Mouse (Mus musculus) embryonic facial prominence, embryonic 14.5 days (tissue): ENCODE measurements around the gene Kctd11. TPM values are rescaled to one million over a fixed set of nuclear protein-coding genes. Genes with fewer than 3 reads are reported as not detected.

Experiments used
- ATAC-seq: fragments of 200-750 bp; cut with Nextera tagmentation; 2 replicates; pipeline ENCODE4 v1.8.0; 2017; ENCODE audit warnings: low read depth, moderate number of reproducible peaks, moderate TSS enrichment
- DNase-seq: peaks from one replicate; pipeline ENCODE4 v3.0.0-alpha.2; 2015; ENCODE audit warnings: low spot score
- H3K27ac ChIP-seq: fragments of 300-500 bp; sonication (generic); replicated peaks from 2 replicates; pipeline ENCODE4 v1.5.1; 2014; ENCODE audit warnings: low read depth, mild to moderate bottlenecking, low read length, moderate library complexity
- H3K27me3 ChIP-seq: fragments of 300-500 bp; sonication (generic); replicated peaks from 2 replicates; pipeline ENCODE4 v1.6.1; 2014; ENCODE audit warnings: low read length; ENCODE audit not compliant: control insufficient read depth, insufficient read depth
- H3K36me3 ChIP-seq: fragments of 300-500 bp; sonication (generic); 2 replicates; pipeline ENCODE4 v1.6.1; 2014; ENCODE audit warnings: low read length, mixed read lengths; ENCODE audit not compliant: control insufficient read depth, insufficient read depth
- H3K4me1 ChIP-seq: fragments of 300-500 bp; sonication (generic); 2 replicates; pipeline ENCODE4 v1.6.1; 2014; ENCODE audit warnings: antibody characterized with exemption, low read length; ENCODE audit not compliant: control insufficient read depth, insufficient read depth
- H3K4me2 ChIP-seq: fragments of 300-500 bp; sonication (generic); 2 replicates; pipeline ENCODE4 v1.6.1; 2014; ENCODE audit warnings: low read depth, mild to moderate bottlenecking, low read length, moderate library complexity, mixed read lengths
- H3K4me3 ChIP-seq: fragments of 300-500 bp; sonication (generic); 2 replicates; pipeline ENCODE4 v1.5.1; 2014; ENCODE audit warnings: low read depth, mild to moderate bottlenecking, low read length
- H3K9ac ChIP-seq: fragments of 300-500 bp; sonication (generic); 2 replicates; pipeline ENCODE4 v1.6.1; 2014; ENCODE audit warnings: low read depth, mild to moderate bottlenecking, low read length, moderate library complexity, mixed read lengths
- H3K9me3 ChIP-seq: fragments of 300-500 bp; sonication (generic); 2 replicates; pipeline ENCODE4 v1.6.1; 2016; ENCODE audit warnings: low read length; ENCODE audit not compliant: control insufficient read depth
- WGBS: fragments of 180-500 bp; shearing (Covaris S2); extraction: QIAGEN DNeasy Blood & Tissue Kit; methylation state at CpG from one replicate; pipeline ENCODE4 v1.1.7; 2014; 5-methylcytosine and 5-hydroxymethylcytosine counted together
- polyA plus RNA-seq: library from polyadenylated mRNA; unstranded; fragments of >200 nt; fragmentation: Nextera tagmentation; extraction: Ambion mirVana; gene quantifications from 2 replicates; pipeline ENCODE4 v1.2.1, GENCODE M21; 2014

Kctd11 gene
- polyA plus RNA-seq, 1 experiment from 2014 or later = 7.2 TPM

DNA sequence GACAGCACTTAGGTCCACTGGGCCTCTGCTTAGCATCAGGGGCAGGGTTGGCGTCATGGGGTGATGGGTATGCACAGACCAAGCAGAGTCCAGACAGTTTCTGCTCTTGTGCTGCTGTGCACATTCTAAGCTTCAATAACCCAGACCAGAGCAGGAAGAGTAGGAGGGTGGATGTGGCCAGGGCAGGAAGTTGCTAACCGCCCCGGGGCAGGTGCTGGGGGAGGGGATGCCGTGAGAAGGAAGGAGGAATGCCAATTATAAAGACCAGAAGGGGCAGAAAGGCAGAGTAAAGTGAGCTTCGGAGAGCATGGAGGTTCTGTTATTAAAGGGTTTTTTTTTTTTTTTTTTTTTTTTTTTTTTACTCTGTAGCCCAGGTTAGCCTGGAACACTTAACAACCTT, 13.5 kb upstream of the Kctd11 start:
- no peaks in the 10 kb centered on the region for H3K9me3 ChIP-seq
- ATAC-seq (no peak), DNase-seq (no peak)
- no peaks in the 10 kb centered on the region for H3K27me3 ChIP-seq
- no peak overlapping the region for H3K4me2 ChIP-seq
- peaks cover 9% of the 10 kb centered on the region for H3K4me1 ChIP-seq
- WGBS = 65% methylated on average over 5 of the region's 5 CpGs
- H3K4me3 ChIP-seq = no peak overlapping the region
- H3K9ac ChIP-seq = no peak overlapping the region
- no peak overlapping the region for H3K27ac ChIP-seq
- H3K36me3 ChIP-seq = no peaks in the 10 kb centered on the region

GRCm38 (mm10) chr11:69891482-69891881, 10.3 kb upstream of the Kctd11 start:
- no peak overlapping the region for H3K4me2 ChIP-seq
- no peaks in the 10 kb centered on the region for H3K27me3 ChIP-seq
- no peak overlapping the region for H3K27ac ChIP-seq
- no peaks in the 10 kb centered on the region for H3K9me3 ChIP-seq
- no peaks in the 10 kb centered on the region for H3K4me1 ChIP-seq
- no peaks in the 10 kb centered on the region for H3K36me3 ChIP-seq
- ATAC-seq (no peak), DNase-seq (no peak)
- WGBS = 74% methylated on average over 4 of the region's 4 CpGs
- H3K9ac ChIP-seq = no peak overlapping the region
- no peak overlapping the region for H3K4me3 ChIP-seq

GRCm38 (mm10) chr11:69886907-69887635, 5.9 kb upstream of the Kctd11 start:
- H3K27ac ChIP-seq = no peak overlapping the region
- no peak overlapping the region for H3K4me3 ChIP-seq
- DNase-seq (no peak), ATAC-seq (no peak)
- H3K9ac ChIP-seq = no peak overlapping the region
- no peaks in the 10 kb centered on the region for H3K9me3 ChIP-seq
- no peaks in the 10 kb centered on the region for H3K27me3 ChIP-seq
- no peaks in the 10 kb centered on the region; the same call in 1 of the 2 replicates for H3K4me1 ChIP-seq
- no peak overlapping the region for H3K4me2 ChIP-seq
- no peaks in the 10 kb centered on the region for H3K36me3 ChIP-seq
- WGBS = 64% methylated on average over 8 of the region's 8 CpGs

DNA sequence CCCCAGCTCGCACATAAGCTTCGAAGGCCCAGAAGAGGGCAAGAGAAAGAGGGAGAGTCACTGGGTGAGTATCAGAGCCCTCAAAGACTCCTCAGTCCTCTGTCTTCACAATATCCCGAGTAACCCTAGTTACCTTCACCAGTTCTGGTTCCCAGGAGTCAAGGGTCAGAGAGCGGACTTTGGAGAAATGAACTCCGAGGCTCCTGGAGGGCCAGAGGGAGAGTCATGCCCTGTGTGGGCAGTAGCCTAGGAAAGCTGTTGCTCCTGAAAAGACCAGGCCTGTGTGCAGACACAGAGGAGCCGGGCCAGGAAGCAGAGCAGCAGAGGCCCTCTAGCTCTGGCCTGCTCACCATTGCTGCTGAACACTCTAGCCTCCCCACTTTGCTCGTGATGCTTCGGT, 3.5 kb upstream of the Kctd11 start:
- Histone ChIP-seq H3K4me2 (no peak overlapping the region), H3K9ac (no peak overlapping the region), H3K27me3 (no peaks in the 10 kb centered on the region), H3K36me3 (no peaks in the 10 kb centered on the region), H3K9me3 (no peaks in the 10 kb centered on the region), H3K4me1 (peaks cover 15% of the 10 kb centered on the region), H3K4me3 (no peak overlapping the region), H3K27ac (no peak overlapping the region)
- ATAC-seq (no peak), DNase-seq (no peak)
- WGBS = 82% methylated on average over 8 of the region's 8 CpGs

DNA sequence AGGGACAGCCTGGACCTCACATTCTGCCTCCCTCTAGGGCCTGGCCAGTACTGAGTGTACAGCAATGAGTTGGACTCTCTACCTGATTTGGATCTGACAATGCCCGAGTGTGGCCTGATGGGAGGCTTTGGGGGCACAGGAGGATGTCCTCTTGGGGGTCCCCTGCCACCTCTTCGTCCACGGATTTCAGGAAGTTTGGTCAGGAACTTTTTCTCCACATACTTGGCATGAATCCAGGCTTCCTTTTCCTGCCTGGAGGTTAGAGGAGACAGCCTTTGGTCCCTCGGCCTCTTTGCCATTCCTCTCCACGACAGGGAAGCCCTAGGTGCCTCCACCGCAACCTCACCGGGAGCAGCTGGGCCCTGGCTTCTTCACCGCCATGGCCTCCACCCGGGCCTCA, 3.0 kb upstream of the Kctd11 start:
- Histone ChIP-seq H3K27ac (no peak overlapping the region), H3K27me3 (no peaks in the 10 kb centered on the region), H3K36me3 (no peaks in the 10 kb centered on the region), H3K4me3 (no peak overlapping the region), H3K9ac (no peak overlapping the region), H3K9me3 (no peaks in the 10 kb centered on the region), H3K4me1 (peaks cover 19% of the 10 kb centered on the region), H3K4me2 (no peak overlapping the region)
- WGBS = 75% methylated on average over 9 of the region's 9 CpGs
- DNase-seq = no peak
- no peak for ATAC-seq

- 77% methylated on average over 8 of the region's 8 CpGs for WGBS
- Histone ChIP-seq H3K4me1 (peaks cover 22% of the 10 kb centered on the region), H3K4me3 (no peak overlapping the region), H3K4me2 (no peak overlapping the region), H3K27me3 (no peaks in the 10 kb centered on the region), H3K9me3 (no peaks in the 10 kb centered on the region), H3K9ac (no peak overlapping the region), H3K36me3 (no peaks in the 10 kb centered on the region), H3K27ac (no peak overlapping the region)
- ATAC-seq (no peak), DNase-seq (no peak)
Measured at GRCm38 (mm10) chr11:69883527-69884151, 2.4 kb upstream of the Kctd11 start.

GRCm38 (mm10) chr11:69883066-69883465, 1.9 kb upstream of the Kctd11 start:
- Histone ChIP-seq H3K9me3 (no peaks in the 10 kb centered on the region), H3K4me2 (no peak overlapping the region), H3K4me1 (peaks cover 24% of the 10 kb centered on the region), H3K27ac (no peak overlapping the region), H3K36me3 (no peaks in the 10 kb centered on the region), H3K4me3 (no peak overlapping the region), H3K27me3 (no peaks in the 10 kb centered on the region), H3K9ac (no peak overlapping the region)
- ATAC-seq (no peak), DNase-seq (no peak)
- WGBS = 63% methylated on average over 4 of the region's 4 CpGs

- H3K36me3 ChIP-seq = no peaks in the 10 kb centered on the region
- H3K4me1 ChIP-seq = peaks cover 30% of the 10 kb centered on the region
- no peak for DNase-seq
- H3K9ac ChIP-seq = peak overlapping the region; percentile 72
- H3K4me3 ChIP-seq = peak overlapping the region; percentile 56
- no peaks in the 10 kb centered on the region for H3K9me3 ChIP-seq
- peak overlapping the region; percentile 92 for H3K4me2 ChIP-seq
- peak overlapping the region; percentile 91 for H3K27ac ChIP-seq
- no peaks in the 10 kb centered on the region for H3K27me3 ChIP-seq
- no peak for ATAC-seq
- 51% methylated on average over 21 of the region's 21 CpGs for WGBS
Measured at GRCm38 (mm10) chr11:69881787-69882670, 823 bp upstream of the Kctd11 start.
